Mouse (Mus musculus) intestine, postnatal 0 days (tissue): ENCODE results near the gene Hist2h2ac. TPM values are rescaled to one million over a fixed set of nuclear protein-coding genes. Genes with fewer than 3 reads are reported as not detected.
"Not testable (repeated sequence)": the region's sequence is repeated elsewhere in the genome, so short reads cannot be mapped to it uniquely, and the experiment has no call there.

Experiments used
- ATAC-seq: fragments of 200-750 bp; cut with Nextera tagmentation; 2 replicates; pipeline ENCODE4 v1.8.0; 2017; ENCODE audit warnings: mild to moderate bottlenecking, moderate TSS enrichment, moderate library complexity
- H3K27ac ChIP-seq: fragments of 300-500 bp; sonication (generic); 2 replicates; pipeline ENCODE4 v1.5.1; 2014; ENCODE audit warnings: mild to moderate bottlenecking, low read depth, low read length, moderate library complexity
- H3K27me3 ChIP-seq: fragments of 300-500 bp; sonication (generic); replicated peaks from 2 replicates; pipeline ENCODE4 v1.6.1; 2014; ENCODE audit warnings: low read length, mixed read lengths; ENCODE audit not compliant: control insufficient read depth, insufficient read depth
- H3K36me3 ChIP-seq: fragments of 300-500 bp; sonication (generic); 2 replicates; pipeline ENCODE4 v1.6.1; 2014; ENCODE audit warnings: mild to moderate bottlenecking, moderate library complexity; ENCODE audit not compliant: control insufficient read depth, insufficient read depth
- H3K4me1 ChIP-seq: fragments of 300-500 bp; sonication (generic); replicated peaks from 2 replicates; pipeline ENCODE4 v1.6.1; 2014; ENCODE audit warnings: antibody characterized with exemption, low read length, mixed read lengths; ENCODE audit not compliant: control insufficient read depth, insufficient read depth
- H3K4me2 ChIP-seq: fragments of 300-500 bp; sonication (generic); replicated peaks from 2 replicates; pipeline ENCODE4 v1.6.1; 2014; ENCODE audit warnings: low read depth, mild to moderate bottlenecking, moderate library complexity
- H3K4me3 ChIP-seq: fragments of 300-500 bp; sonication (generic); 2 replicates; pipeline ENCODE4 v1.5.1; 2014; ENCODE audit warnings: low read depth, low read length
- H3K9ac ChIP-seq: fragments of 300-500 bp; sonication (generic); 2 replicates; pipeline ENCODE4 v1.6.1; 2014; ENCODE audit warnings: mild to moderate bottlenecking, low read depth, low read length
- H3K9me3 ChIP-seq: fragments of 300-500 bp; sonication (generic); 2 replicates; pipeline ENCODE4 v1.6.1; 2016; ENCODE audit warnings: mixed run types; ENCODE audit not compliant: control insufficient read depth
- CTCF ChIP-seq: sonication (generic); IDR thresholded peaks from 2 replicates; pipeline ENCODE4 v1.5.1; 2016; ENCODE audit warnings: low read depth, mild to moderate bottlenecking, control low read depth, antibody characterized with exemption, moderate library complexity
- WGBS: fragments of 180-500 bp; shearing (Covaris S2); extraction: QIAGEN DNeasy Blood & Tissue Kit; methylation state at CpG from one replicate; pipeline ENCODE4 v1.1.7; 2014; 5-methylcytosine and 5-hydroxymethylcytosine counted together
- polyA plus RNA-seq: library from polyadenylated mRNA; unstranded; fragments of >200 nt; fragmentation: Nextera tagmentation; extraction: Ambion mirVana; gene quantifications from 2 replicates; pipeline ENCODE4 v1.2.1, GENCODE M21; 2015

Hist2h2ac gene
- polyA plus RNA-seq, 1 experiment from 2014 or later, result 2.3 TPM

DNA sequence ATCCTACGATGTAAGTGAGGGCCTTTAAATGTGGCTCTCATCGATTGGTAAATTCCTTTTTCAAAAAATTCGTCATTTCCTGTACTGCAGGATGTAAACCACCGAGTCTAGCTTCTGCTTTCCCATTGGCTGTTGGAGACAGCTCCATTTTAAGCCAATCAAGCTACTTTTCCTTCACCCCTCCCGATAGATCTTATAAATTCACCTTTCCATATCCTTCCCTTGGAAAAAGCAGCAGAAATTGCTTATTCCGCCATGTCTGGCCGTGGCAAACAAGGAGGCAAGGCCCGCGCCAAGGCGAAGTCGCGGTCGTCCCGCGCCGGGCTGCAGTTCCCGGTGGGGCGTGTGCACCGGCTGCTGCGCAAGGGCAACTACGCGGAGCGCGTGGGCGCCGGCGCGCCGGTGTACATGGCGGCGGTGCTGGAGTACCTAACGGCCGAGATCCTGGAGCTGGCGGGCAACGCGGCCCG, 984 bp downstream of the Hist2h2ac start, which contains the start of the genes Bola1 and Hist2h2ab:
Gene Bola1, minus strand, starts transcription at position 49 of the 470 bp plus-strand sequence.
Gene Hist2h2ab, plus strand, starts transcription at position 205 of the 470 bp plus-strand sequence.
- TF ChIP-seq CTCF, result no peak
- Histone ChIP-seq H3K36me3 (no peaks in the 10 kb centered on the region), H3K9ac (peak within 1 kb of the TSS; percentile 70), H3K27ac (peak within 1 kb of the TSS; percentile 92), H3K4me1 (peaks cover 3% of the 10 kb centered on the region; the same call in 1 of the 2 replicates), H3K4me2 (peak within 1 kb of the TSS; percentile 76), H3K9me3 (no peaks in the 10 kb centered on the region), H3K4me3 (peak within 1 kb of the TSS; percentile 59), H3K27me3 (no peaks in the 10 kb centered on the region)
- peak; percentile 79 for ATAC-seq
- WGBS, result 1% methylated on average over 37 of the region's 37 CpGs

- Histone ChIP-seq H3K4me3 (peak overlapping the region; percentile 59), H3K4me2 (peak overlapping the region; percentile 76), H3K9ac (peak overlapping the region; percentile 35), H3K4me1 (peaks cover 1% of the 10 kb centered on the region; the same call in 1 of the 2 replicates), H3K9me3 (no peaks in the 10 kb centered on the region), H3K36me3 (no peaks in the 10 kb centered on the region), H3K27me3 (no peaks in the 10 kb centered on the region), H3K27ac (peak overlapping the region; percentile 92)
- WGBS, result 0% methylated on average over 12 of the region's 12 CpGs
- peak; percentile 59 for TF ChIP-seq CTCF
- peak; percentile 5; the same call in 1 of the 2 replicates for ATAC-seq
Observed at GRCm38 (mm10) chr3:96219191-96219641, 1.5 kb downstream of the Hist2h2ac start.

- H3K9me3 ChIP-seq, result no peaks in the 10 kb centered on the region
- TF ChIP-seq CTCF, result peak; percentile 61
- 28% methylated on average over 15 of the region's 15 CpGs for WGBS
Observed at GRCm38 (mm10) chr3:96209242-96209641, 11.4 kb downstream of the Hist2h2ac start.

DNA sequence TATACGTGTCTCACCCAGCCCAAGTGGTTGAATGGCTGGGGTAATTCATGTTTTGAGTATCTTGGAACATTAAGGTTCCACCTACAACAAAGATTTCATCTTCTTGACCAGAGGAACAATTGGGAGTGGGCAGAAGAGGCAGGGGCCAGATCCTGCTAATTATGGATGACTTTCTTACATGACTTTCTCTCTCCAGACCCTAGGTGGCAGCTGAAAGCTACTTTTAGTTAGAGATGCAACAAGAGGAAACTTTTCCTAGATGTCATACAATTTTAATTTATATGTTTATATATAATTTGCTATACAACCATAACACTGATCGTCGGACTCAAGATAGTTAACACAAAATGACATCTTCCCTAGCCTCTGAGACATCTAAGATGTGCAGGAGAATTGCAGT, 12.9 kb downstream of the Hist2h2ac start:
- peak; percentile 43 for TF ChIP-seq CTCF
- ATAC-seq, result no peak
- H3K9ac ChIP-seq, result no peak overlapping the region
- no peaks in the 10 kb centered on the region for H3K9me3 ChIP-seq
- 65% methylated on average over 3 of the region's 3 CpGs for WGBS
- H3K4me1 ChIP-seq, result no peaks in the 10 kb centered on the region
- H3K4me2 ChIP-seq, result no peak overlapping the region
- 0 out of 2 replicates have a peak, but pooled peaks cover 3% of the 10 kb centered on the region for H3K27me3 ChIP-seq
- no peaks in the 10 kb centered on the region for H3K36me3 ChIP-seq
- no peak overlapping the region for H3K4me3 ChIP-seq
- no peak overlapping the region for H3K27ac ChIP-seq

More at GRCm38 (mm10) chr3:96209242-96209641, 11.4 kb downstream of the Hist2h2ac start:
- no peak overlapping the region for H3K9ac ChIP-seq
- no peak overlapping the region for H3K4me2 ChIP-seq
- no peak overlapping the region for H3K4me3 ChIP-seq
- no peak for ATAC-seq
- no peak overlapping the region for H3K27ac ChIP-seq
- H3K4me1 ChIP-seq, result no peaks in the 10 kb centered on the region
- 0 out of 2 replicates have a peak, but pooled peaks cover 3% of the 10 kb centered on the region for H3K27me3 ChIP-seq
- no peaks in the 10 kb centered on the region for H3K36me3 ChIP-seq

DNA sequence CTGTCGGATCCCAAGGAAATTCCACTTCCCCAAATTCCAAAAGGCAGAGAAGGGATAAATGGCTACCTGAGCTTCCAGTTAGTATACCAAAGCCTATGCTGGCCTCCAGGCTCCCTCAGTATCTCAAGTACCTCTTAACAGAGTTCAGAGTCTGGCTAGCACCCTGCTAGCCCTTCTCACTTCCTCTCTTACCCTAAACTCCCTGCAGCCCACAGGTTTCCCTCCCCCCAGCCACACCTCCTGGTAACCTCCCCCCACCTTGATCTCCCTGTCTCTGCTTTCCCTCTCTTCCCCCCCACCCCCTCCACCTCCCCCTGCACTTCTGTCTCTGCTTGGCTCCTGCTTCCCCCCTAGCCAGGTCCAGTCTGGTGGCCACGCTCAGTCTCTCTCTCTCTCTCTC, 20.9 kb downstream of the Hist2h2ac start:
- no peak overlapping the region for H3K4me3 ChIP-seq
- no peak for TF ChIP-seq CTCF
- no peak overlapping the region for H3K4me2 ChIP-seq
- H3K36me3 ChIP-seq, result no peaks in the 10 kb centered on the region
- H3K4me1 ChIP-seq, result no peaks in the 10 kb centered on the region; the same call in 1 of the 2 replicates
- no peak overlapping the region for H3K9ac ChIP-seq
- no peaks in the 10 kb centered on the region for H3K9me3 ChIP-seq
- no peaks in the 10 kb centered on the region for H3K27me3 ChIP-seq
- WGBS, result 77% methylated on average over 2 of the region's 2 CpGs
- no peak for ATAC-seq
- H3K27ac ChIP-seq, result no peak overlapping the region

DNA sequence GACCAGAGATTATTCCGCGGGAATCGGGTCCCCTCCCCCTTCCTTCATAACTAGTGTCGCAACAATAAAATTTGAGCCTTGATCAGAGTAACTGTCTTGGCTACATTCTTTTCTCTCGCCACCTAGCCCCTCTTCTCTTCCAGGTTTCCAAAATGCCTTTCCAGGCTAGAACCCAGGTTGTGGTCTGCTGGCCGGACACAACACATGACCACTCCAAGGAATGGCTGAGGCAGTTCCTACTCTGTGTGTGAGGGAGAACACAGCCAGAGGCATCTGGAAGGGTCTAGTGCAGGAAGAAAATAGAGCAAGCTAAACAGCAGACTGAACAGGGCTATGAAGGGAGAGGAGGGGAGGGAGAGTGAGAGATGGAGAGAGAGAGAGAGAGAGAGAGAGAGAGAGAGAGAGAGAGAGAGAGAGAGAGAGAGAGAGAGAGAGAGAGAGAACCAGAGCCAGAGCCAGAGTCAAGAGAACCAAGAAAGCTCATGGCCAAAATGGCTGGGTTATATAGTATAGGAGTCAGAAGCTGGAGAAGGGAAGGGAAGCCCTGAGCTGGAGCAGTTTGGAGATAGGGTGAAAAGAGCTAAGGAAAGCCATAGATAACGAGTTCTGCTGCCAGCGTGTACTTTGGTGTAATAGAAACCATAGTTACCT, 22.0 kb downstream of the Hist2h2ac start:
- not testable (repeated sequence) for H3K9me3 ChIP-seq, H3K36me3 ChIP-seq, H3K9ac ChIP-seq, H3K4me1 ChIP-seq, H3K4me3 ChIP-seq, H3K27ac ChIP-seq, ATAC-seq, H3K27me3 ChIP-seq
- H3K4me2 ChIP-seq, result 0 out of 2 replicates have a peak overlapping the region, but pooled peaks have one; percentile 24
- WGBS, result 25% methylated on average over 6 of the region's 8 CpGs
